Mouse (Mus musculus): Measurements from ENCODE around the gene Fitm1. TPM values are rescaled to one million over a fixed set of nuclear protein-coding genes. Genes with fewer than 3 reads are reported as not detected.

The Fitm1 gene
- total RNA-seq, 2 experiments from 2014 or later, result 294 to 332 TPM

Other genes with a start within 250 kb of the Fitm1 start
- gene Dhrs4, start 96.9 kb upstream of the Fitm1 start, total RNA-seq (2021), result 10 to 100 TPM; 23.7 to 28.5 TPM
- 1 to 10 TPM; 3.2 to 4.4 TPM for gene Carmil3, start 85.0 kb upstream of the Fitm1 start, total RNA-seq (2021)
- gene Cpne6, start 65.2 kb upstream of the Fitm1 start, total RNA-seq (2021), result not detected
- gene Nrl, start 50.6 kb upstream of the Fitm1 start, total RNA-seq (2021), result not detected
- 10 to 100 TPM; 21.6 to 21.8 TPM for gene Pck2, start 35.4 kb upstream of the Fitm1 start, total RNA-seq (2021)
- 10 to 100 TPM; 44.5 to 54.3 TPM for gene Dcaf11, start 15.6 kb upstream of the Fitm1 start, total RNA-seq (2021)
- gene A730061H03Rik, start 15.2 kb upstream of the Fitm1 start, total RNA-seq (2021), result 1 to 10 TPM in 1 of 2 experiments, not detected in 1; 1.4 TPM
- gene Psme1, start 2.5 kb downstream of the Fitm1 start, total RNA-seq (2021), result 10 to 100 TPM; 82.0 to 88.4 TPM
- gene Emc9, start 9.7 kb downstream of the Fitm1 start, total RNA-seq (2021), result 10 to 100 TPM; 49.1 to 53.6 TPM
- 100 to 1,000 TPM; 124 to 153 TPM for gene Psme2, start 15.5 kb downstream of the Fitm1 start, total RNA-seq (2021)
- gene Rnf31, start 16.1 kb downstream of the Fitm1 start, total RNA-seq (2021), result 10 to 100 TPM; 21.2 to 22.4 TPM
- 1 to 10 TPM; 7.0 to 9.0 TPM for gene Irf9, start 28.0 kb downstream of the Fitm1 start, total RNA-seq (2021)
- gene Rec8, start 42.4 kb downstream of the Fitm1 start, total RNA-seq (2021), result 1 to 10 TPM; 2.7 to 3.2 TPM
- gene Ipo4, start 60.3 kb downstream of the Fitm1 start, total RNA-seq (2021), result 100 to 1,000 TPM in 1 of 2 experiments, 10 to 100 TPM in 1; 97.6 to 104 TPM
- gene Gm49378, start 62.3 kb downstream of the Fitm1 start, total RNA-seq (2021), result 1 to 10 TPM; 1.7 to 2.4 TPM
- 10 to 100 TPM; 46.8 to 47.8 TPM for gene Tm9sf1, start 68.2 kb downstream of the Fitm1 start, total RNA-seq (2021)
- gene Tssk4, start 74.6 kb downstream of the Fitm1 start, total RNA-seq (2021), result 1 to 10 TPM; 1.4 to 2.0 TPM
- gene Mdp1, start 84.9 kb downstream of the Fitm1 start, total RNA-seq (2021), result 10 to 100 TPM; 27.2 to 27.5 TPM
- 10 to 100 TPM; 12.7 to 13.9 TPM for gene Gmpr2, start 96.3 kb downstream of the Fitm1 start, total RNA-seq (2021)
- gene Nedd8, start 96.5 kb downstream of the Fitm1 start, total RNA-seq (2021), result 100 to 1,000 TPM; 257 to 278 TPM
- 10 to 100 TPM; 21.6 to 21.7 TPM for gene Tinf2, start 106.2 kb downstream of the Fitm1 start, total RNA-seq (2021)
- under 1 TPM; 0.39 to 0.49 TPM for gene Tgm1, start 138.3 kb downstream of the Fitm1 start, total RNA-seq (2021)
- gene Rabggta, start 146.6 kb downstream of the Fitm1 start, total RNA-seq (2021), result 10 to 100 TPM; 10.9 to 12.8 TPM
- gene Dhrs1, start 170.1 kb downstream of the Fitm1 start, total RNA-seq (2021), result 10 to 100 TPM; 40.1 to 41.3 TPM
- 10 to 100 TPM; 16.9 to 18.5 TPM for gene Nop9, start 170.1 kb downstream of the Fitm1 start, total RNA-seq (2021)
- gene Cideb, start 182.8 kb downstream of the Fitm1 start, total RNA-seq (2021), result under 1 TPM in 1 of 2 experiments, not detected in 1; 0.36 TPM
- gene Ltb4r2, start 185.8 kb downstream of the Fitm1 start, total RNA-seq (2021), result under 1 TPM; 0.13 to 0.20 TPM
- gene Ltb4r1, start 190.3 kb downstream of the Fitm1 start, total RNA-seq (2021), result under 1 TPM; 0.49 to 0.64 TPM
- gene Adcy4, start 208.5 kb downstream of the Fitm1 start, total RNA-seq (2021), result 10 to 100 TPM in 1 of 2 experiments, 1 to 10 TPM in 1; 9.2 to 11.3 TPM
- gene Ripk3, start 213.2 kb downstream of the Fitm1 start, total RNA-seq (2021), result 10 to 100 TPM in 1 of 2 experiments, 1 to 10 TPM in 1; 9.4 to 10.7 TPM
- 10 to 100 TPM; 23.0 to 26.0 TPM for gene Nfatc4, start 247.5 kb downstream of the Fitm1 start, total RNA-seq (2021)

All from gastrocnemius, postnatal 4 days (tissue).